Mouse (Mus musculus) hindbrain, embryonic 14.5 days (tissue): ENCODE measurements around the gene Zfp54. TPM values are rescaled to one million over a fixed set of nuclear protein-coding genes. Genes with fewer than 3 reads are reported as not detected.

ENCODE experiments used
- polyA plus RNA-seq: library from polyadenylated mRNA; unstranded; fragments of >200 nt; fragmentation: Nextera tagmentation; extraction: Ambion mirVana; gene quantifications from 2 replicates; pipeline ENCODE4 v1.2.1, GENCODE M21; 2014

Zfp54 gene
- polyA plus RNA-seq, 1 experiment from 2014 or later, result 6.3 TPM

Other genes with a start within 250 kb of the Zfp54 start
- gene Vmn1r234, start 197.1 kb upstream of the Zfp54 start, polyA plus RNA-seq, result not detected in 2 replicates
- not detected in 2 replicates for gene Vmn1r235, start 166.8 kb upstream of the Zfp54 start, polyA plus RNA-seq
- not detected in 2 replicates for gene Vmn1r236, start 140.3 kb upstream of the Zfp54 start, polyA plus RNA-seq
- gene Vmn1r237, start 111.4 kb upstream of the Zfp54 start, polyA plus RNA-seq, result not detected in 2 replicates
- gene Zfp677, start 39.5 kb upstream of the Zfp54 start, polyA plus RNA-seq, result 6.8 and 7.0 TPM in 2 replicates
- 14.4 and 14.5 TPM in 2 replicates for gene Zfp51, start 27.1 kb downstream of the Zfp54 start, polyA plus RNA-seq
- gene Zfp53, start 65.8 kb downstream of the Zfp54 start, polyA plus RNA-seq, result 9.5 and 11.1 TPM in 2 replicates
- 1.8 and 1.9 TPM in 2 replicates for gene Zfp52, start 112.3 kb downstream of the Zfp54 start, polyA plus RNA-seq
- 21.9 and 22.2 TPM in 2 replicates for gene Zfp948, start 143.8 kb downstream of the Zfp54 start, polyA plus RNA-seq
- gene Zfp983, start 227.4 kb downstream of the Zfp54 start, polyA plus RNA-seq, result 11.1 and 14.0 TPM in 2 replicates